Mouse (Mus musculus) Patski (cell line): ENCODE results near the gene BC030499. TPM values are rescaled to one million over a fixed set of nuclear protein-coding genes. Genes with fewer than 3 reads are reported as not detected.
"Not testable (repeated sequence)": the region's sequence is repeated elsewhere in the genome, so short reads cannot be mapped to it uniquely, and the experiment has no call there.

Experiments used
- ATAC-seq: fragments of 100-300 bp; one replicate; pipeline ENCODE4 v1.8.0; 2021
- CTCF ChIA-PET: fragments of 350-600 bp; sonication (Branson Sonifier 250); formaldehyde crosslinking; loops from one replicate; lab custom pipeline; 2022; ENCODE audit warnings: inconsistent platforms; lab: Charles Lee
- POLR2A ChIA-PET: fragments of 350-600 bp; sonication (Branson Sonifier 250); formaldehyde crosslinking; loops from one replicate; lab custom pipeline; 2022; ENCODE audit warnings: antibody characterized with exemption, inconsistent platforms; lab: Charles Lee
- DNase-seq: peaks from one replicate; pipeline ENCODE4 v3.0.0-alpha.2; 2011; ENCODE audit warnings: low read depth, low spot score
- H3K27me3 ChIP-seq: fragments of 371-371 bp; one replicate; pipeline ENCODE4 v1.5.1; 2021
- CTCF ChIP-seq: fragments of 100-300 bp; IDR thresholded peaks from one replicate; pipeline ENCODE4 v1.5.1; 2021
- in situ Hi-C: fragments of 300-500 bp; cut with MboI; formaldehyde crosslinking; loops from 3 replicates; pipeline ENCODE4 v1.11.1; 2018; ENCODE audit warnings: low pct_unique_long_range_greater_than_20kb, mixed read lengths
- polyA plus RNA-seq: library from polyadenylated mRNA; unstranded; gene quantifications from one replicate; pipeline ENCODE4 v1.2.3, GENCODE M21; 2021

BC030499 gene
- polyA plus RNA-seq, 1 experiment from 2014 or later = 0.30 TPM

DNA sequence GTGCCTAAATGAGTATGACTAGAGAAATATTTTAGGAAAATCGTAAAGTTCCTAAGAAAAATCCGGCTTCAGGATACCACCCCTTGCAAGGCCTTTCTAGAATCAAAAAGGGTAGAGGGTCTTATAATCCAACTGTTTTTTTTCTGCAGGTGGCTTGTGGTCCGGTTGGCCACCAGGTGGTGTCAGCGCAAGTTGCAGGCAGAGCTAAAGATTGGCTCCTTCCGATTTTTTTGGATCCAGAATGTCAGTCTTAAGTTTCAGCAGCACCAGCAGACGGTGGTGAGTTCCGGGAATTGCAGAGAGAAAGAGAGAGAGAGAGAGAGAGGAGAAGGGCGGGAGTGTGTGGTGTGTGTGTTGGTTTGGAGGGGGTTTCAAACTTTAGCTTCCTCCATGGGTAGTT is 28.1 kb upstream of the BC030499 start:
- ATAC-seq = no peak
- peak; percentile 87 for TF ChIP-seq CTCF
- POLR2A ChIA-PET = interaction anchor here (0.6 to 2.0 kb wide), 3 partner anchors 38 to 84 kb away, joined by 4 to 6 read pairs (median 5); no protein-coding TSS in a partner anchor
- CTCF ChIA-PET = interaction anchor here (1.0 to 2.4 kb wide), 6 partner anchors 16 to 82 kb away, joined by 3 to 9 read pairs (median 4); no protein-coding TSS in a partner anchor
- in situ Hi-C loops = no loop called here
- no peaks in the 10 kb centered on the region for H3K27me3 ChIP-seq
- no peak for DNase-seq

GRCm38 (mm10) chr11:78265571-78265970 is 25.1 kb upstream of the BC030499 start:
- ChIA-PET POLR2A (interaction anchor here (0.9 kb wide), 1 partner anchor 53 kb away, joined by 3 read pairs; no protein-coding TSS in a partner anchor), CTCF (no interaction called here)
- in situ Hi-C loops = no loop called here
- TF ChIP-seq CTCF = no peak
- ATAC-seq = no peak
- DNase-seq = no peak
- H3K27me3 ChIP-seq = no peaks in the 10 kb centered on the region

- ChIA-PET POLR2A (no interaction called here), CTCF (no interaction called here)
- ATAC-seq (no peak), DNase-seq (no peak)
- in situ Hi-C loops = no loop called here
- TF ChIP-seq CTCF = no peak
- H3K27me3 ChIP-seq = no peaks in the 10 kb centered on the region
Observed at GRCm38 (mm10) chr11:78271986-78272385, 18.7 kb upstream of the BC030499 start.

GRCm38 (mm10) chr11:78275596-78275995 is 15.0 kb upstream of the BC030499 start:
- CTCF ChIA-PET = interaction anchor here (1.0 to 1.2 kb wide), 2 partner anchors 12 to 53 kb away, joined by 3 read pairs; partner anchors contain the start of gene Pigs

GRCm38 (mm10) chr11:78276169-78276568 is 14.5 kb upstream of the BC030499 start:
- H3K27me3 ChIP-seq, DNase-seq, ATAC-seq, in situ Hi-C loops: not testable (repeated sequence)
- ChIA-PET POLR2A (interaction anchor here (0.7 kb wide), 1 partner anchor 19 kb away, joined by 6 read pairs; no protein-coding TSS in a partner anchor), CTCF (interaction anchor here (1.0 to 1.2 kb wide), 2 partner anchors 11 to 52 kb away, joined by 3 read pairs; partner anchors contain the start of gene Pigs)
- peak; percentile 62 for TF ChIP-seq CTCF

More at GRCm38 (mm10) chr11:78275596-78275995, 15.0 kb upstream of the BC030499 start:
- TF ChIP-seq CTCF = no peak
- ATAC-seq (no peak), DNase-seq (no peak)
- in situ Hi-C loops = no loop called here
- POLR2A ChIA-PET = no interaction called here
- H3K27me3 ChIP-seq = no peaks in the 10 kb centered on the region

DNA sequence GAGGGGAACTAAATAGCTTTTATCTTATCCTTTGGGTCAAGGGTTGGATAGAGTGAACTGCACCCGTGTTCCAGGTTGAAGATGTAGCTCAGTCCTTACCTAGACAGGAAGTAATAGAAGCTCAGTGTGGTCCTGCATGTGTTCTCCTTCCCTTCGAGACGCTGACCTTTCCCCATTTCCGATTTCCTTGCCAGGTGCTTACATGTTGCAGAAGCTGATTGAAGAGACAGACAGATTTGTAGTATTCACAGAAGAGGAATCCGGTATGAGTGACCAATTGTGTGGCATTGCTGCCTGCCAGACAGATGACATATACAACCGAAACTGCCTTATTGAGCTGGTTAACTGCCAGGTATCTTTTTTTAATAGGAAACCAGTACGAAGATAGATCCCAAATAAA is 11.8 kb upstream of the BC030499 start:
- DNase-seq = no peak
- no peaks in the 10 kb centered on the region for H3K27me3 ChIP-seq
- ChIA-PET CTCF (interaction anchor here (1.7 kb wide), 1 partner anchor 16 kb away, joined by 9 read pairs; no protein-coding TSS in a partner anchor), POLR2A (interaction anchor here (1.0 kb wide), 1 partner anchor 9 kb away, joined by 3 read pairs; no protein-coding TSS in a partner anchor)
- no peak for ATAC-seq
- in situ Hi-C loops = no loop called here
- TF ChIP-seq CTCF = no peak

DNA sequence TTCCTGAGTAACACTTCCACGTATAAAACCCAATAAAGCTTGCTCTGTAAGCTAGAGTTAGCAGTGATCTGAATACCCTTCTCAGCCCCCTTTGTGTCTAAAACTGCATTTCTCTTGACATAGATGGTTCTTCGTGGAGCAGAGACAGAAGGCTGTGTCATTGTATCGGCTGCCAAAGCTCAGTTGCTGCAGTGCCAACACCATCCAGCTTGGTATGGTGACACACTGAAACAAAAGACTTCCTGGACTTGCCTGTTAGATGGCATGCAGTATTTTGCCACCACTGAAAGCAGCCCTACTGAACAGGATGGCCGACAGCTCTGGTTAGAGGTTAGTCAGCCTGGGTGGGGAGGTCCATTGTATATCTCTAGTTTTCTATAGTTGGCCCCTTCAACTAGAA is 11.1 kb upstream of the BC030499 start:
- ChIA-PET CTCF (interaction anchor here (1.7 kb wide), 1 partner anchor 16 kb away, joined by 9 read pairs; no protein-coding TSS in a partner anchor), POLR2A (interaction anchor here (1.0 kb wide), 1 partner anchor 8 kb away, joined by 3 read pairs; no protein-coding TSS in a partner anchor)
- H3K27me3 ChIP-seq = no peaks in the 10 kb centered on the region
- DNase-seq (no peak), ATAC-seq (no peak)
- in situ Hi-C loops = no loop called here
- no peak for TF ChIP-seq CTCF

- TF ChIP-seq CTCF = no peak
- ATAC-seq (no peak), DNase-seq (no peak)
- H3K27me3 ChIP-seq = no peaks in the 10 kb centered on the region
- in situ Hi-C loops = no loop called here
- ChIA-PET CTCF (interaction anchor here (0.8 to 1.1 kb wide), 2 partner anchors 12 to 16 kb away, joined by 4 to 5 read pairs; partner anchors contain the start of gene Spag5), POLR2A (interaction anchor here (0.8 kb wide), 1 partner anchor 12 kb away, joined by 4 read pairs; the partner anchor contains the start of gene Spag5)
Observed at GRCm38 (mm10) chr11:78289146-78289763, 1.4 kb upstream of the BC030499 start.

DNA sequence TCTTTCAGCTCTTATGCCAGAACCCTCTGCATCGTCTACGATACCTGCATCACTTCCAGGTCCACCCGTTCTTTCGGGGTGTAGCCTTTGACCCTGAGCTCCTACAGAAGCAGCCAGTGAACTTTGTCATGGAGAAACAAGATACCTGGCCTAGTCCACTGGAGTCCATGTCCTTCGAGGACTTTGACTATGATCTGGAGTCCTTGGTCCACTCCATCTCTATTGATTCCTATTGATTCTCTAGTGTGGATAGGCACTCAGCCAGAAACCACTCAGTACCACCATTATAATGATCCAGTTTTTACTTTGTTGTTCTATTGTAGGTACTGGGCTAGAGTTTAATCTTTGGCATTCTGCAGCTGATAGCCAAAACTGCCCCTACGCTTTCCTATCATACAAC is 3.9 kb downstream of the BC030499 start:
- no peak for TF ChIP-seq CTCF
- ChIA-PET CTCF (interaction anchor here (1.3 kb wide), 1 partner anchor 26 kb away, joined by 4 read pairs; no protein-coding TSS in a partner anchor), POLR2A (interaction anchor here (0.9 kb wide), 1 partner anchor 18 kb away, joined by 6 read pairs; no protein-coding TSS in a partner anchor)
- no peak for DNase-seq
- no peaks in the 10 kb centered on the region for H3K27me3 ChIP-seq
- in situ Hi-C loops = no loop called here
- ATAC-seq = no peak

DNA sequence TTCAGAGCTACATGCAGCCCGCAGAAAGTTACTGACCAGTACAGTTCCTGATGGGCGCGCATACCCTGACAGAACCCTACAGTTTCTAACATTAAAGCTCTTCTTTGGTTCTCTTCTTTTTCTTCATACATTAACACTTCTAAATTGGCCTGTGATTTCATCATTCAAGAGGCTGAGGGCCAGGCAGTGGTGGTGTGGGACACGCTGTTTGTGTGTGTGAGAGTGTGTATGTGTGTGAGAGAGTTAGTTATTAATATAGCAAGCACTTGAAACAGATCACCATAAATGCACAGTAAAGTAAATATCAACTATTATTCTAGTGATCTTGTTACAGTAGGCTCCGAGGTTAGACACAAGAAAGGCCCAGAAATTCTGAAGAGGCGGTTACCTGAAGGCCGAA is 10.3 kb downstream of the BC030499 start:
- H3K27me3 ChIP-seq = no peaks in the 10 kb centered on the region
- in situ Hi-C loops = no loop called here
- ATAC-seq = no peak
- no peak for TF ChIP-seq CTCF
- POLR2A ChIA-PET = interaction anchor here (0.8 kb wide), 1 partner anchor 11 kb away, joined by 4 read pairs; no protein-coding TSS in a partner anchor
- DNase-seq = no peak
- CTCF ChIA-PET = interaction anchor here (2.1 kb wide), 1 partner anchor 11 kb away, joined by 5 read pairs; no protein-coding TSS in a partner anchor
